Mouse (Mus musculus): Measurements from ENCODE around the gene Ascc3. TPM values are rescaled to one million over a fixed set of nuclear protein-coding genes. Genes with fewer than 3 reads are reported as not detected.

Ascc3 gene
- polyA plus RNA-seq, 1 experiment: not detected

GRCm38 (mm10) chr10:50711286-50711685 lies 118.8 kb downstream of the Ascc3 start:
- Histone ChIP-seq H3K4me3 (ENCODE audit: insufficient read depth, low read depth, low read length) (no peak overlapping the region), H3K27ac (ENCODE audit: insufficient read depth, low read depth, low read length) (no peak overlapping the region), H3K4me1 (ENCODE audit: control insufficient read depth, insufficient read depth, low read length) (no peaks in the 10 kb centered on the region)
- WGBS: 61% methylated on average over 3 of the region's 3 CpGs
- no peak for TF ChIP-seq CTCF (IDR thresholded peaks at IDR 0.05; ENCODE audit: insufficient read depth, low read depth, low read length)
- TF ChIP-seq POLR2A (IDR thresholded peaks at IDR 0.05; ENCODE audit: insufficient read depth, low read depth, low read length): no peak

GRCm38 (mm10) chr10:50711765-50712164 lies 119.3 kb downstream of the Ascc3 start:
- Histone ChIP-seq H3K4me1 (ENCODE audit: control insufficient read depth, insufficient read depth, low read length) (no peaks in the 10 kb centered on the region), H3K4me3 (ENCODE audit: insufficient read depth, low read depth, low read length) (no peak overlapping the region), H3K27ac (ENCODE audit: insufficient read depth, low read depth, low read length) (no peak overlapping the region)
- 28% methylated on average over 1 of the region's 1 CpGs for WGBS
- no peak for TF ChIP-seq CTCF (IDR thresholded peaks at IDR 0.05; ENCODE audit: insufficient read depth, low read depth, low read length)
- TF ChIP-seq POLR2A (IDR thresholded peaks at IDR 0.05; ENCODE audit: insufficient read depth, low read depth, low read length): no peak

- no peaks in the 10 kb centered on the region for H3K4me1 ChIP-seq (ENCODE audit: control insufficient read depth, insufficient read depth, low read length)
- TF ChIP-seq CTCF (IDR thresholded peaks at IDR 0.05; ENCODE audit: insufficient read depth, low read depth, low read length) (no peak), POLR2A (IDR thresholded peaks at IDR 0.05; ENCODE audit: insufficient read depth, low read depth, low read length) (no peak)
- no peak overlapping the region for H3K4me3 ChIP-seq (ENCODE audit: insufficient read depth, low read depth, low read length)
- no peak overlapping the region for H3K27ac ChIP-seq (ENCODE audit: insufficient read depth, low read depth, low read length)
Observed at GRCm38 (mm10) chr10:50733459-50733858, 141.0 kb downstream of the Ascc3 start.

GRCm38 (mm10) chr10:50762069-50762468 lies 169.6 kb downstream of the Ascc3 start:
- no peak overlapping the region for H3K27ac ChIP-seq (ENCODE audit: insufficient read depth, low read depth, low read length)
- 72% methylated on average over 2 of the region's 2 CpGs for WGBS
- no peak for TF ChIP-seq POLR2A (IDR thresholded peaks at IDR 0.05; ENCODE audit: insufficient read depth, low read depth, low read length)
- TF ChIP-seq CTCF (IDR thresholded peaks at IDR 0.05; ENCODE audit: insufficient read depth, low read depth, low read length): no peak
- H3K4me1 ChIP-seq (ENCODE audit: control insufficient read depth, insufficient read depth, low read length): no peaks in the 10 kb centered on the region
- H3K4me3 ChIP-seq (ENCODE audit: insufficient read depth, low read depth, low read length): no peak overlapping the region

- Histone ChIP-seq H3K4me1 (ENCODE audit: control insufficient read depth, insufficient read depth, low read length) (no peaks in the 10 kb centered on the region), H3K27ac (ENCODE audit: insufficient read depth, low read depth, low read length) (no peak overlapping the region), H3K4me3 (ENCODE audit: insufficient read depth, low read depth, low read length) (no peak overlapping the region)
- TF ChIP-seq POLR2A (IDR thresholded peaks at IDR 0.05; ENCODE audit: insufficient read depth, low read depth, low read length) (no peak), CTCF (IDR thresholded peaks at IDR 0.05; ENCODE audit: insufficient read depth, low read depth, low read length) (no peak)
- WGBS: 80% methylated on average over 2 of the region's 2 CpGs
Observed at GRCm38 (mm10) chr10:50762984-50763383, 170.5 kb downstream of the Ascc3 start.

- no peak overlapping the region for H3K4me3 ChIP-seq (ENCODE audit: insufficient read depth, low read depth, low read length)
- no peak for TF ChIP-seq CTCF (IDR thresholded peaks at IDR 0.05; ENCODE audit: insufficient read depth, low read depth, low read length)
- TF ChIP-seq POLR2A (IDR thresholded peaks at IDR 0.05; ENCODE audit: insufficient read depth, low read depth, low read length): no peak
- no peak overlapping the region for H3K27ac ChIP-seq (ENCODE audit: insufficient read depth, low read depth, low read length)
- no peaks in the 10 kb centered on the region for H3K4me1 ChIP-seq (ENCODE audit: control insufficient read depth, insufficient read depth, low read length)
- 49% methylated on average over 7 of the region's 7 CpGs for WGBS
Observed at GRCm38 (mm10) chr10:50763457-50764310, 171.2 kb downstream of the Ascc3 start.

- TF ChIP-seq CTCF (IDR thresholded peaks at IDR 0.05; ENCODE audit: insufficient read depth, low read depth, low read length) (no peak), POLR2A (IDR thresholded peaks at IDR 0.05; ENCODE audit: insufficient read depth, low read depth, low read length) (no peak)
- Histone ChIP-seq H3K4me3 (ENCODE audit: insufficient read depth, low read depth, low read length) (no peak overlapping the region), H3K4me1 (ENCODE audit: control insufficient read depth, insufficient read depth, low read length) (no peaks in the 10 kb centered on the region), H3K27ac (ENCODE audit: insufficient read depth, low read depth, low read length) (no peak overlapping the region)
- 44% methylated on average over 2 of the region's 2 CpGs for WGBS
Observed at GRCm38 (mm10) chr10:50772811-50773210, 180.3 kb downstream of the Ascc3 start.

GRCm38 (mm10) chr10:50773846-50774245 lies 181.4 kb downstream of the Ascc3 start:
- H3K27ac ChIP-seq (ENCODE audit: insufficient read depth, low read depth, low read length): no peak overlapping the region
- no peak for TF ChIP-seq CTCF (IDR thresholded peaks at IDR 0.05; ENCODE audit: insufficient read depth, low read depth, low read length)
- TF ChIP-seq POLR2A (IDR thresholded peaks at IDR 0.05; ENCODE audit: insufficient read depth, low read depth, low read length): no peak
- no peak overlapping the region for H3K4me3 ChIP-seq (ENCODE audit: insufficient read depth, low read depth, low read length)
- WGBS: 97% methylated on average over 2 of the region's 2 CpGs
- H3K4me1 ChIP-seq (ENCODE audit: control insufficient read depth, insufficient read depth, low read length): no peaks in the 10 kb centered on the region

- no peak overlapping the region for H3K27ac ChIP-seq (ENCODE audit: insufficient read depth, low read depth, low read length)
- no peak for TF ChIP-seq POLR2A (IDR thresholded peaks at IDR 0.05; ENCODE audit: insufficient read depth, low read depth, low read length)
- TF ChIP-seq CTCF (IDR thresholded peaks at IDR 0.05; ENCODE audit: insufficient read depth, low read depth, low read length): no peak
- H3K4me3 ChIP-seq (ENCODE audit: insufficient read depth, low read depth, low read length): no peak overlapping the region
- no peaks in the 10 kb centered on the region for H3K4me1 ChIP-seq (ENCODE audit: control insufficient read depth, insufficient read depth, low read length)
- 56% methylated on average over 5 of the region's 5 CpGs for WGBS
Observed at GRCm38 (mm10) chr10:50792840-50793239, 200.4 kb downstream of the Ascc3 start.
